Mouse (Mus musculus) right cerebral cortex, postnatal 36 days (tissue): ENCODE measurements around the gene Rgs10.

Experiments used
- DNase-seq, 2 experiments: peaks; one replicate each; pipeline ENCODE4 v3.0.0; 2022; ENCODE audit warnings: low spot score in 2 of 2, mixed read lengths in 1 of 2

Rgs10 gene

GRCm38 (mm10) chr7:128374156-128374555 lies 44.4 kb downstream of the Rgs10 start:
- no peak for DNase-seq

GRCm38 (mm10) chr7:128373751-128374150 lies 44.8 kb downstream of the Rgs10 start:
- no peak for DNase-seq

- no peak for DNase-seq
Observed at GRCm38 (mm10) chr7:128372331-128372730, 46.2 kb downstream of the Rgs10 start.

- DNase-seq = no peak
Observed at GRCm38 (mm10) chr7:128369366-128369765, 49.2 kb downstream of the Rgs10 start.

GRCm38 (mm10) chr7:128368828-128369227 lies 49.7 kb downstream of the Rgs10 start:
- no peak for DNase-seq

- no peak for DNase-seq
Observed at GRCm38 (mm10) chr7:128366654-128367053, 51.9 kb downstream of the Rgs10 start.

GRCm38 (mm10) chr7:128365096-128365715 lies 53.4 kb downstream of the Rgs10 start:
- no peak for DNase-seq

- DNase-seq = no peak
Observed at GRCm38 (mm10) chr7:128364526-128364925, 54.0 kb downstream of the Rgs10 start.

- no peak for DNase-seq
Observed at GRCm38 (mm10) chr7:128363806-128364205, 54.8 kb downstream of the Rgs10 start.

- no peak for DNase-seq
Observed at GRCm38 (mm10) chr7:128362916-128363315, 55.6 kb downstream of the Rgs10 start.

- no peak for DNase-seq
Observed at GRCm38 (mm10) chr7:128359741-128360140, 58.8 kb downstream of the Rgs10 start.

- DNase-seq = no peak
Observed at GRCm38 (mm10) chr7:128359164-128359563, 59.4 kb downstream of the Rgs10 start.

GRCm38 (mm10) chr7:128358741-128359140 lies 59.8 kb downstream of the Rgs10 start:
- DNase-seq = no peak

- no peak for DNase-seq
Observed at GRCm38 (mm10) chr7:128356868-128357755, 61.4 kb downstream of the Rgs10 start.

GRCm38 (mm10) chr7:128355463-128355862 lies 63.1 kb downstream of the Rgs10 start:
- DNase-seq = no peak

GRCm38 (mm10) chr7:128352721-128353120 lies 65.8 kb downstream of the Rgs10 start:
- no peak for DNase-seq

GRCm38 (mm10) chr7:128351176-128351575 lies 67.4 kb downstream of the Rgs10 start:
- DNase-seq = no peak

GRCm38 (mm10) chr7:128350316-128350715 lies 68.2 kb downstream of the Rgs10 start:
- no peak for DNase-seq

GRCm38 (mm10) chr7:128349751-128350150 lies 68.8 kb downstream of the Rgs10 start:
- DNase-seq = no peak

GRCm38 (mm10) chr7:128348608-128349007 lies 70.0 kb downstream of the Rgs10 start:
- no peak for DNase-seq

GRCm38 (mm10) chr7:128346991-128347390 lies 71.6 kb downstream of the Rgs10 start:
- DNase-seq = no peak

- no peak for DNase-seq
Observed at GRCm38 (mm10) chr7:128346522-128346921, 72.0 kb downstream of the Rgs10 start.

- no peak for DNase-seq
Observed at GRCm38 (mm10) chr7:128345691-128346090, 72.9 kb downstream of the Rgs10 start.
